Mouse (Mus musculus): ENCODE measurements around the gene Tmem41b.

Gene Tmem41b

GRCm38 (mm10) chr7:109977131-109977530 is 9.6 kb downstream of the Tmem41b start:
- DNase-seq (ENCODE audit: low spot score in 2 of 2) = peak in 1 of 2 experiments; percentile 25

- no peak for DNase-seq (ENCODE audit: low spot score in 2 of 2)
These were observed 10.6 kb downstream of the Tmem41b start for GRCm38 (mm10) chr7:109975966-109976715.

- DNase-seq (ENCODE audit: low spot score in 2 of 2) = no peak
These were observed 17.2 kb downstream of the Tmem41b start for GRCm38 (mm10) chr7:109969542-109969941.

GRCm38 (mm10) chr7:109968924-109969450 is 17.7 kb downstream of the Tmem41b start:
- DNase-seq (ENCODE audit: low spot score in 2 of 2) = no peak

- no peak for DNase-seq (ENCODE audit: low spot score in 2 of 2)
These were observed 18.7 kb downstream of the Tmem41b start for GRCm38 (mm10) chr7:109967805-109968579.

- DNase-seq (ENCODE audit: low spot score in 2 of 2) = no peak
These were observed 21.1 kb downstream of the Tmem41b start for GRCm38 (mm10) chr7:109965658-109966057.

- DNase-seq (ENCODE audit: low spot score in 2 of 2) = no peak
These were observed 23.0 kb downstream of the Tmem41b start for GRCm38 (mm10) chr7:109963707-109964106.

- DNase-seq (ENCODE audit: low spot score in 2 of 2) = no peak
These were observed 24.1 kb downstream of the Tmem41b start for GRCm38 (mm10) chr7:109962596-109962995.

- DNase-seq (ENCODE audit: low spot score in 2 of 2) = no peak
These were observed 25.2 kb downstream of the Tmem41b start for GRCm38 (mm10) chr7:109961570-109961969.

- DNase-seq (ENCODE audit: low spot score in 2 of 2) = no peak
These were observed 26.0 kb downstream of the Tmem41b start for GRCm38 (mm10) chr7:109960613-109961154.

GRCm38 (mm10) chr7:109959716-109960612 is 26.8 kb downstream of the Tmem41b start, which contains the start of gene Dennd5a:
Dennd5a (minus strand) TSS chr7:109960470.
- DNase-seq (ENCODE audit: low spot score in 2 of 2) = peak; percentile 22 to 42

GRCm38 (mm10) chr7:109958843-109959715 is 27.6 kb downstream of the Tmem41b start:
- peak in 1 of 2 experiments; percentile 23 for DNase-seq (ENCODE audit: low spot score in 2 of 2)

GRCm38 (mm10) chr7:109957996-109958789 is 28.5 kb downstream of the Tmem41b start:
- DNase-seq (ENCODE audit: low spot score in 2 of 2) = no peak

- DNase-seq (ENCODE audit: low spot score in 2 of 2) = no peak
These were observed 31.9 kb downstream of the Tmem41b start for GRCm38 (mm10) chr7:109954622-109955401.

GRCm38 (mm10) chr7:109951297-109951696 is 35.4 kb downstream of the Tmem41b start:
- DNase-seq (ENCODE audit: low spot score in 2 of 2) = no peak

GRCm38 (mm10) chr7:109944421-109945034 is 42.2 kb downstream of the Tmem41b start:
- DNase-seq (ENCODE audit: low spot score in 2 of 2) = no peak

GRCm38 (mm10) chr7:109929628-109930027 is 57.1 kb downstream of the Tmem41b start:
- no peak for DNase-seq (ENCODE audit: low spot score in 2 of 2)

- no peak for DNase-seq (ENCODE audit: low spot score in 2 of 2)
These were observed 58.4 kb downstream of the Tmem41b start for GRCm38 (mm10) chr7:109928365-109928764.

All from spleen, postnatal 14 days (tissue).